Mouse (Mus musculus): ENCODE results near the gene Gkap1.

DNA sequence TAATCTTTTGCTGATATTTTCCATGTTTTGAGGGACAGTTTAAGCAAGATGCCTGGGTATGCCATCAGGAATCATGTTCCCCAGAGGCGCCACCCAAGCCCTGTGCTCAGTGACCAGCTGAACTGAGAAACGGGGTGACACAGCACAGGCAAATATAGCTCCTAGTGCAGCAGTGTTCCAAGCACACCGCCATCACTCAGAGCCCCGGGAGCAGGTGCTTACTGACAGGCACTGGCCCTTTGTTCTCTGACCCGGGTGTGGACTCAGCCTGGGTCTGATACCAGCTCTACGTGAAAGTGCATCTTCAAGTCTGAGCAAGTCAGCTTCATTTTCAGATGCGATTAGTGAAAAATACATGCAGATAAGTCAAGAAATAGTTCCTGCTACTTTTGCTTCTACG, 34.0 kb upstream of the Gkap1 start:
- TF ChIP-seq CTCF (IDR thresholded peaks at IDR 0.05; ENCODE audit: extremely low read depth, insufficient read length, insufficient replicate concordance, low read depth, low read length): no peak
- TF ChIP-seq POLR2A (IDR thresholded peaks at IDR 0.05; ENCODE audit: low read depth, low read length): no peak

Measured in small intestine, adult 2 months (tissue).